Mouse (Mus musculus) embryonic facial prominence, embryonic 14.5 days (tissue): ENCODE results near the gene Uncx. TPM values are rescaled to one million over a fixed set of nuclear protein-coding genes. Genes with fewer than 3 reads are reported as not detected.
A peak's percentile ranks its signal among the peaks of the same experiment; 100 is the strongest.

Source experiments
- ATAC-seq: fragments of 200-750 bp; cut with Nextera tagmentation; 2 replicates; pipeline ENCODE4 v1.8.0; 2017; ENCODE audit warnings: low read depth, moderate number of reproducible peaks, moderate TSS enrichment
- DNase-seq: peaks from one replicate; pipeline ENCODE4 v3.0.0-alpha.2; 2015; ENCODE audit warnings: low spot score
- H3K27ac ChIP-seq: fragments of 300-500 bp; sonication (generic); replicated peaks from 2 replicates; pipeline ENCODE4 v1.5.1; 2014; ENCODE audit warnings: low read depth, mild to moderate bottlenecking, low read length, moderate library complexity
- H3K27me3 ChIP-seq: fragments of 300-500 bp; sonication (generic); replicated peaks from 2 replicates; pipeline ENCODE4 v1.6.1; 2014; ENCODE audit warnings: low read length; ENCODE audit not compliant: control insufficient read depth, insufficient read depth
- H3K36me3 ChIP-seq: fragments of 300-500 bp; sonication (generic); 2 replicates; pipeline ENCODE4 v1.6.1; 2014; ENCODE audit warnings: low read length, mixed read lengths; ENCODE audit not compliant: control insufficient read depth, insufficient read depth
- H3K4me1 ChIP-seq: fragments of 300-500 bp; sonication (generic); 2 replicates; pipeline ENCODE4 v1.6.1; 2014; ENCODE audit warnings: antibody characterized with exemption, low read length; ENCODE audit not compliant: control insufficient read depth, insufficient read depth
- H3K4me2 ChIP-seq: fragments of 300-500 bp; sonication (generic); 2 replicates; pipeline ENCODE4 v1.6.1; 2014; ENCODE audit warnings: low read depth, mild to moderate bottlenecking, low read length, moderate library complexity, mixed read lengths
- H3K4me3 ChIP-seq: fragments of 300-500 bp; sonication (generic); 2 replicates; pipeline ENCODE4 v1.5.1; 2014; ENCODE audit warnings: low read depth, mild to moderate bottlenecking, low read length
- H3K9ac ChIP-seq: fragments of 300-500 bp; sonication (generic); 2 replicates; pipeline ENCODE4 v1.6.1; 2014; ENCODE audit warnings: low read depth, mild to moderate bottlenecking, low read length, moderate library complexity, mixed read lengths
- H3K9me3 ChIP-seq: fragments of 300-500 bp; sonication (generic); 2 replicates; pipeline ENCODE4 v1.6.1; 2016; ENCODE audit warnings: low read length; ENCODE audit not compliant: control insufficient read depth
- WGBS: fragments of 180-500 bp; shearing (Covaris S2); extraction: QIAGEN DNeasy Blood & Tissue Kit; methylation state at CpG from one replicate; pipeline ENCODE4 v1.1.7; 2014; 5-methylcytosine and 5-hydroxymethylcytosine counted together
- polyA plus RNA-seq: library from polyadenylated mRNA; unstranded; fragments of >200 nt; fragmentation: Nextera tagmentation; extraction: Ambion mirVana; gene quantifications from 2 replicates; pipeline ENCODE4 v1.2.1, GENCODE M21; 2014

Uncx gene
- polyA plus RNA-seq, 1 experiment from 2014 or later: 2.5 TPM

DNA sequence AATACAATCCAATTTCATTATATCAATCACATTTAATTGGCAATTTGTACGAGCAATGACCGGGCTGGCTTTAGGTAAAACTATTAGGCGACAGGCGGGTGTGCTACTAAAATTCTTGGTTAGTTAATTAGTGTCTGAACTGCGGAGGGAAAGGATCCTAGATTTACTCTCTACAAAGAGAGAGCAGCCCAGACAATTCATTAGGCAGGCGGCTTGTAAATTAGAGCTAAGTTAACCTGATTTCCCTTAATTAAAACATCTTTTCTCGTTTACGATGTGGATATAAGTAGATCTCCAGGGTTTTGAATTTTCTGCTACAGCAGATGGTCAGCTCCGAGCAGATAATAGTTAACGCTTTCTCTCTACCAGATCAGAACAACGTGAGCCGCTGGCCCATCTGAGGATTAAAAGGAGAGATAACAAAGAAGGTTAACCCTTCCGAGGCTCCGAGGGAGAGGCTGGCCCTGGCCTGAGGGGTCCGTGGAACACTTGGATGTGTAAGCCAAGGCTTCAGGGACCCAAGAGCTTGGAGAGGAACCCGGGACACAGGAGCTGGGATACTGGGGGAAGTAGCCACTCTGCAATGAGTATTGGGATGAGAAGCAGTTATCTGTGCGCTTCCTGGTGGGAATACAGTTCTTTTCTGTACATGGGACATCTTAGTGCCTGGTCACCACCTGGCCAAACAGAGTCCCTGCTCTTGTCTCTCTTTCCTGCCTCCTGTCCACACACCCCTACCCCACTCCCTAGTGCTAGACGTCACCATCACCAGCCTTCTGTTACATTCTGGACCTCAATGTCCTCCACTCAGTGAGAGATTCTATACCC lies 6.2 kb upstream of the Uncx start:
- no peak overlapping the region for H3K4me2 ChIP-seq
- no peaks in the 10 kb centered on the region for H3K4me1 ChIP-seq
- peaks cover 90% of the 10 kb centered on the region for H3K27me3 ChIP-seq
- WGBS: 9% methylated on average over 18 of the region's 18 CpGs
- H3K4me3 ChIP-seq: no peak overlapping the region
- H3K27ac ChIP-seq: no peak overlapping the region
- no peak overlapping the region for H3K9ac ChIP-seq
- no peak for DNase-seq
- H3K9me3 ChIP-seq: no peaks in the 10 kb centered on the region
- ATAC-seq: no peak
- no peaks in the 10 kb centered on the region for H3K36me3 ChIP-seq

DNA sequence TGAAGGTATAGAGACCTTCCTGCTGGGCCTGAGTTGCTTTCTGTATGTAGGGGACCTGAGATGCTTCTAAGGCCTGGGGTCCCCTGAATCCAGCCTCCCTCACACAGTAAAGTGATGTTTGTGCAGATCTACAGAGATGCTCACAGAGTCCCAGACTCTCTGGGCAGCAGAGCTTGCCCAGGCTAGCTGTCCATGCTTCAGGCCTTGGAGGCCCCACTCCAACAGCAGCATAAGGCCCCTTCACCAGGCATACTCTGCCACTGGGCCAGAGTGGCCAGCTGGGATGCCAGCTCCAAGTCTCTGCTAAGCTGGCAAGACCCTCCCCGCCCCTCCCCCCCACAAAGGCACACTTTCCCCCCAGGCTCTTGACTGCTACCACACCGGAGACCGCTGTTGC lies 5.6 kb upstream of the Uncx start:
- Histone ChIP-seq H3K9me3 (no peaks in the 10 kb centered on the region), H3K9ac (no peak overlapping the region), H3K4me3 (no peak overlapping the region), H3K4me1 (no peaks in the 10 kb centered on the region), H3K27ac (no peak overlapping the region), H3K36me3 (no peaks in the 10 kb centered on the region), H3K27me3 (peaks cover 91% of the 10 kb centered on the region), H3K4me2 (no peak overlapping the region)
- ATAC-seq (no peak), DNase-seq (no peak)
- WGBS: 18% methylated on average over 3 of the region's 3 CpGs

DNA sequence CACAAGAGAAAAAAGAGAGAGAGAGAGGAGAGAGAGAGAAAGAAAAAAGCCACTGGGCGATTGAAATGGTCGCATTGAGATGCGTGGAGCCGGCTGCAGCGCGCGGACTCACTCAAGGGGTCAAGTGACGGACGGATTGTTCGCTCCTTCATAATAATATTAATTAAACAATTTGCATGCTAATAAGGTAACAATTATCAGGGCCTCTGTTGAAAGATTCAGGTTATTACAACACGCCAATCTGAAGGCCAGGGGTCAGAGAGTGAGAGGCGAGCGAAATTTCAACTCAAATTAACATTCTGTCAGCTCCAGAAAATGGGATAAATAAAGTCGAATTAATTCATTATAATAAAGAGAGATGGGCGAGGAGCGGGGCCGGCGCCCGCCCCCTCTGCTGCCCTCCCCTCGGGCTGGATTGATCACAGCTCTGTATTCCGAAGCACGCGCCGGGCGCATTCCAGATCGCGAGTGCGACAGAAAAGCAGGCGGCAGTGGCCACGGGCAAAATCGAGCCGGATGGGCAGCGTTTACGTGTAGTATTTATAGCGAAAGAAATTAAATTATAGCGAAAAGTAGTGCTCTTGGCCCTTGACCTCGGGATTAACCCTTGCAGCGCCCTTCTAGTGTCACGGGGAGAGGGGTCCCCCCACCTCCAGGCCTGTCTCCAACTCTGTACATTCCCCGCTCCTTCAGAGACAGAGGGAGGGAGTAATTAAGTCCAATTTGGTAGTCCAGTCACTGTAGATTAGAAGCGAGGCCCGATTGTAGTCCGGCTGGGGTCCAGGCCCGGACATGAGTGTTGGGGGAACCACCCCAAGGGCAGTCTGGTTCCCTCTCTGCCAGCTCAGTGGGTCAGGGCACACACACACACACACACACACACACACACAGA lies 1.9 kb upstream of the Uncx start:
- DNase-seq: no peak
- peak overlapping the region; percentile 14 for H3K4me3 ChIP-seq
- H3K36me3 ChIP-seq: no peaks in the 10 kb centered on the region
- no peaks in the 10 kb centered on the region for H3K9me3 ChIP-seq
- no peak for ATAC-seq
- 0 out of 2 replicates have a peak overlapping the region, but pooled peaks have one; percentile 18 for H3K4me2 ChIP-seq
- H3K27ac ChIP-seq: no peak overlapping the region
- WGBS: 1% methylated on average over 42 of the region's 44 CpGs
- no peaks in the 10 kb centered on the region for H3K4me1 ChIP-seq
- H3K9ac ChIP-seq: no peak overlapping the region
- H3K27me3 ChIP-seq: peaks cover 99% of the 10 kb centered on the region

DNA sequence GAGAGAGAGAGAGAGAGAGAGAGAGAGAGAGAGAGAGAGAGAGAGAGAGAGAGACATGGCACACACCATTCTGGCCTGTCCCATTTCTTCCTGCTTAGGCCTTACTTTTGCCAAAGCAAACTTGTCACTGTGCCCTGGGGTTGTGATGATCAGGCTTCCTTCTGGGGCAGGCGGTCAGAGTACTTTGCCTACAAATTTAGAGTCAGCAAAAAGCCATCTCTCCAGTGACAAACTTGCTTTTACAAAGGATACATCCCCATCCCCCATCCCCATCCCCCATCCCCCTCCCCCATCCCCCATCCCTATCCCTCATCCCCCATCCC lies 1.3 kb upstream of the Uncx start:
- Histone ChIP-seq H3K27ac (no peak overlapping the region), H3K9me3 (no peaks in the 10 kb centered on the region), H3K9ac (no peak overlapping the region), H3K27me3 (peaks cover 99% of the 10 kb centered on the region), H3K4me1 (no peaks in the 10 kb centered on the region), H3K4me2 (no peak overlapping the region), H3K36me3 (no peaks in the 10 kb centered on the region), H3K4me3 (no peak overlapping the region)
- DNase-seq (no peak), ATAC-seq (no peak)
- 0% methylated on average over 1 of the region's 1 CpGs for WGBS

DNA sequence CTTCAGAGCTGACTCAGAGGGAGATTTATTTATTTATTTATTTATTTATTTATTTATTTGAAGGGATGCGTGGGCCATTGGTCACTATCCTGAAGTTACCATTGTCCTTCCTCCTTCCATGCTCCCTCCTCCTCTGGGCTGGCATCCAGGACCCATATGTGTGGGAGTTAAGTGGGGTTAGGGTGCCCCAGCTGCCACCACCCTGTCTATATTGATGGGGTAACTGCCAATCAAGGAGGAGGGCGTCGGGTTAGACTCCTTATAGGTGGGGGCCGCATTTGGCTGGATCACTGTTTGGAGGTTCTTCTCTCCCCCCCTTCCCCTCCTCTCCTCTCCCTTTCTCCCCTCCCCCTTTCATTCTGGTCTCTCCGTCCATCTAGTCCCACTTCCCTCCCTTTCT lies 738 bp upstream of the Uncx start:
- no peak overlapping the region for H3K4me2 ChIP-seq
- peaks cover 99% of the 10 kb centered on the region for H3K27me3 ChIP-seq
- H3K4me1 ChIP-seq: no peaks in the 10 kb centered on the region
- no peaks in the 10 kb centered on the region for H3K9me3 ChIP-seq
- ATAC-seq (no peak), DNase-seq (no peak)
- H3K27ac ChIP-seq: no peak overlapping the region
- no peaks in the 10 kb centered on the region for H3K36me3 ChIP-seq
- H3K9ac ChIP-seq: no peak overlapping the region
- WGBS: 3% methylated on average over 5 of the region's 5 CpGs
- no peak overlapping the region for H3K4me3 ChIP-seq

DNA sequence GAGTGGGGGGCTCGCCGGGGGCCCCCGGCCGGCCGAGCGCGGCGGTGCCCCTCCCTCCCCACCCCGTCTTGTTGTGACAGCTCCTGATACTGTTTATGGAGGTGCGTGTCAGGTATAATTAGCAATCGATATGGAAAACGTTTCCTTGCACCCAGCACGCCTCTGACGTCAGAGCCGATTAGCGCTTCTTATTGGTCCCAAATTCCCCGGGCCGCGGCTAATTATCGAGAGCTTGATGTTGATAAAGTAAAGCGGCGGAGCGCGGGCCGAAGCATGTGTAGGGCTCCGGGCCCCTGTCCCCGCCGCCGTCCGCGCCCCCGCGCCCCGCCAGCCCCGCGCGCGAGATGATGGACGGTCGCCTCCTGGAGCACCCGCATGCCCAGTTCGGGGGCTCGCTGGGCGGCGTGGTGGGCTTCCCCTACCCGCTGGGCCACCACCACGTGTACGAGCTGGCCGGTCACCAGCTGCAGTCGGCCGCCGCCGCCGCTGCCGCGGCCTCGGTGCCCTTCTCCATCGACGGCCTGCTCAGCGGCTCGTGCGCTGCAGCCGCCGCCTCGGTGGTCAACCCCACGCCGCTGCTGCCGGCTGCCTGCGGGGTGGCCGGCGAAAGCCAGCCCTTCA lies 466 bp downstream of the Uncx start:
- DNase-seq (peak; percentile 75), ATAC-seq (no peak)
- H3K4me3 ChIP-seq: peak overlapping the region; percentile 21
- H3K9ac ChIP-seq: 0 out of 2 replicates have a peak overlapping the region, but pooled peaks have one; percentile 14
- under 1% methylated on average over 35 of the region's 71 CpGs for WGBS
- peak overlapping the region; percentile 43 for H3K4me2 ChIP-seq
- no peaks in the 10 kb centered on the region for H3K36me3 ChIP-seq
- no peaks in the 10 kb centered on the region for H3K4me1 ChIP-seq
- H3K27me3 ChIP-seq: peaks cover 98% of the 10 kb centered on the region
- H3K9me3 ChIP-seq: no peaks in the 10 kb centered on the region
- no peak overlapping the region for H3K27ac ChIP-seq

DNA sequence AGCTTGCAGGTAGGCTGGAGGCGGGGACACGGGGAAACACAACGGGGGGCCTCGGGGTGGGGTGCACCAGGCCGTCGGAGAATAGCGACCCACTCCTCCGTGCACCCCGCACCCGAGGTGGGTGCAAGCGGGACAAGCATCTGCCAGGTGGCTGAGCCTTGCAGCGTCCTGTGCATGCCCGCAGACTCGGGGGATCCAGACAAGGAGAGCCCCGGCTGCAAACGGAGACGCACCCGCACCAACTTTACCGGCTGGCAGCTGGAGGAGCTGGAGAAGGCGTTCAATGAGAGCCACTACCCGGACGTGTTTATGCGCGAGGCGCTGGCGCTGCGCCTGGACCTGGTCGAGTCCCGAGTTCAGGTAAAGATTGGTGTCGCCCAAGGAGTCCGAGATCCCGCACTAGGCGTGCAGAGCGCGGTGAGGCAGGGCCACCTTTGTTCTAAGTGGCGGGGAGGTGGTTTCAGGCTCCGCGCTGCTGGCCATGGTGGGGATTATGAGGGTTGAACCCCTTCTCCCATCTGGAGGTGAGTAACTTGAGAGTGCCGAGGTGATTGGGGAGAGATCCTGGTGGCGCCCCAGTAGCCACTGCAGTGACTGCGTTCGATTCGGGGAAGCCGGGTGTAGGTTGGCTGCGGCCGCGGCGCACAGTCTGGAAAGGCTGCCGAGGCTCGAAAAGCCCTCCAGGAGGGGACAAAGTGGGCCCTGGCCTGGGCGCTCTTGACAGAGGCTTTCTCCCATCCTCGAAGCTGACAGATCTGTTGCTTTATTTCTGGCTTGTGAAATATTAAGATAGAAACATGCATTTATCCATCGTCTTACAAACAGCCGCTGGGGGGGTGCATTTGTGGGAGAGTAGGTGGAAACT lies 1.2 kb downstream of the Uncx start:
- ATAC-seq (no peak), DNase-seq (no peak)
- Histone ChIP-seq H3K9ac (0 out of 2 replicates have a peak overlapping the region, but pooled peaks have one; percentile 14), H3K36me3 (no peaks in the 10 kb centered on the region), H3K27me3 (peaks cover 98% of the 10 kb centered on the region), H3K27ac (no peak overlapping the region), H3K4me3 (peak overlapping the region; percentile 21), H3K9me3 (no peaks in the 10 kb centered on the region), H3K4me2 (no peak overlapping the region), H3K4me1 (no peaks in the 10 kb centered on the region)
- 2% methylated on average over 40 of the region's 54 CpGs for WGBS

DNA sequence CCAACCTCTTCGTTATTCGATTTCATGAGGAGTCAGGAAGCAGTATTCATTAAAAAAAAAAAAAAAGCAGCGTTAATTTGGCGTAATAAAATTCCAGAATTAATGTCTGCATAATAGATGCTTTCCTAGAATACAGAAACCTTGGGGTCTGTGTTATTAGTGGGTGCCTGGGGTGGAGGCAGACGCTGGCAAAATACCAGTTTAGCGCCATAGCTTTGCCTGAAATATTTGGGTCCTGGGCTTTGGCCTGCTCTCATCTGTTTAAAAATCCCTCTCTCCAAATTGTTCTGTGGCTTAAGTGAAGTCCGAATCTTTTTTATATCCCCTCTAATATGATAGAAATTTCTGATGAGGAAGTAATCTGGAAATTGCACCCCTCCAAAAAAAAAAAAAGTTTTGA lies 1.9 kb downstream of the Uncx start:
- H3K4me3 ChIP-seq: no peak overlapping the region
- DNase-seq: no peak
- peaks cover 98% of the 10 kb centered on the region for H3K27me3 ChIP-seq
- H3K9me3 ChIP-seq: no peaks in the 10 kb centered on the region
- H3K27ac ChIP-seq: no peak overlapping the region
- no peaks in the 10 kb centered on the region for H3K4me1 ChIP-seq
- no peak overlapping the region for H3K9ac ChIP-seq
- H3K4me2 ChIP-seq: no peak overlapping the region
- no peak for ATAC-seq
- 4% methylated on average over 7 of the region's 7 CpGs for WGBS
- no peaks in the 10 kb centered on the region for H3K36me3 ChIP-seq
